Mouse (Mus musculus) colon, adult 2 months (tissue): ENCODE measurements around the gene Gm10130. TPM values are rescaled to one million over a fixed set of nuclear protein-coding genes. Genes with fewer than 3 reads are reported as not detected.

Source experiments
- polyA plus RNA-seq: library from polyadenylated mRNA; depleted of rRNA; stranded (reverse); fragments of >200 nt; gene quantifications from 2 replicates; pipeline ENCODE4 v1.2.3, GENCODE M21; 2012; rRNA removed

The Gm10130 gene
- polyA plus RNA-seq = not detected in 2 replicates

DNA sequence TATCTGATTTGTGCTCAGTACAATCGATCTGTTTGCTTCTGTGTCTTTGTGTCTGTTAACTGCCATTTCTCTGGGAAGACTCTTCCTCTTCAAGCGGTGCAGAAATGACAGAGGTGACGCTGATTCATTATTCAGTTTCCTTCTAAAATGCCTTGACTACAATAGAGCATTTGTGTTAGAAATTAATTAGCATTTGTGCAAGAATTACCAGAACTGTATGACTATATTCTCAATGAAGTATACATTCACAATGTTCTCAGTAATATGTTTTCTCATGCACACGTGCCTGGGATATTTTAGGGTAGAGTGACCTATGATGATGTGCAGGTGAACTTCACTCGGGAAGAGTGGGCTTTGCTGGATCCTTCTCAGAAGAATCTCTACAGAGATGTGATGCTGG is at the start of gene Gm10130:
Gene Gm10130, plus strand, starts transcription at position 301 of the 400 bp plus-strand sequence.

DNA sequence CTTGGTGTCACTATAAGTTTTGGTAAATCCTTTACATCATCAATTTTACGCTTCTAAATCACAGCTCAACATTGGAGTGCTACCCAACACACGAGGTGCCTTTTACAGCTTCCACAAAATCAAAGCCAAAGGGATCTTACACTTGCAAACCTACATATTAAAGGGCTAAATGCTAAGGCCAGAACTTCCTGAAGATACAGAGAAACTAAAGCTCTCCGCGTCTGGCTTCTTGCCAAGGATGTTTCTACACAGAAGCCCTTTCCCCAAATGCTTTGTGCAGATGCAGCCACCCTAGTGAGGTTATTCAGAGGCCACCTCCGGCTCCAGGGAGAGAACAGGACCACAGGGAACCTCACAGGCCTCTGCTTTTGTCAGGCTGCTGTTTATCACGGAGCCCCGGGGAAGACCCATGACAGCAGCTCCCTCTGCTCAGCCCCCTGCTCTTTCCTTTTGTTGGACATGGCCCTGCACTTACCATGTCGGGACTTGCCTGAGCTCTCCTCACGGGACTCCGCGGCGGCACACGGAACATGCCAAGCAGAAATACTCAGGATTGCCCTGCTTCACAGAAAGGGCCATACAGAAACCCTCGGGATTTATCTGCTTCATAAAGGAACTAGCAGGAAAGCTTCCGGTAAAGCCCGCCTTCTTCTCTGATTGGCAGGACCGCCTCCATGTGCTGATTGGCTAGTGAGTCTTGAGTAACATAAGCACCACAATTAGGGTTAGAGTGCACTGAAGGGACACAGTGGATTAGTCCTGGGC is 38.8 kb downstream of the Gm10130 start, which contains the start of gene 3300002I08Rik:
Gene 3300002I08Rik, minus strand, starts transcription at position 653 of the 765 bp plus-strand sequence.

Other genes starting within 250 kb of the Gm10130 start
- 1.3 and 1.4 TPM in 2 replicates for gene Zfp120, start 187.0 kb upstream of the Gm10130 start, polyA plus RNA-seq
- not detected in 2 replicates for gene Gm10770, start 144.0 kb upstream of the Gm10130 start, polyA plus RNA-seq
- not detected in 2 replicates for gene Gm14139, start 141.9 kb upstream of the Gm10130 start, polyA plus RNA-seq
- gene Zfp937, start 105.6 kb upstream of the Gm10130 start, polyA plus RNA-seq = 0.16 and 0.23 TPM in 2 replicates
- not detected in 2 replicates for gene Gm21994, start 68.1 kb upstream of the Gm10130 start, polyA plus RNA-seq
- not detected in 2 replicates for gene Gm14124, start 66.2 kb upstream of the Gm10130 start, polyA plus RNA-seq
- gene 3300002I08Rik, start 39.1 kb downstream of the Gm10130 start, polyA plus RNA-seq = 0.65 and 0.92 TPM in 2 replicates
- gene Zfp442, start 127.8 kb downstream of the Gm10130 start, polyA plus RNA-seq = 0.03 and 0.07 TPM in 2 replicates
- not detected in 2 replicates for gene Zfp345, start 161.4 kb downstream of the Gm10130 start, polyA plus RNA-seq
- 0.55 and 0.74 TPM in 2 replicates for gene Cst7, start 246.7 kb downstream of the Gm10130 start, polyA plus RNA-seq